25 mouse cellular contexts compared by ENCODE assay signal in genomic region chr9:14009451-14009850, GRCm38 (mm10).
DNase-seq lines count a peak whose midpoint lies in the region; ATAC-seq lines count a peak whose summit lies in the region.
"Had no signal": no experiment of that assay in that cellular context is flagged by ENCODE, and none has a peak within 500 bp of the region (broad histone marks: within the 10 kb centered on the region; RNA-seq: fewer than 3 reads in every experiment).

No protein-coding gene starts in this region.

- H3K4me3 ChIP-seq in embryonic facial prominence, embryonic 11.5 days (ENCODE audit: low read depth, low read length): no peak overlapping the region
- no peak overlapping the region for H3K4me3 ChIP-seq in embryonic facial prominence, embryonic 14.5 days (ENCODE audit: low read depth, low read length)
- no peak overlapping the region for H3K4me3 ChIP-seq in limb, embryonic 11.5 days (ENCODE audit: low read depth, low read length)
- H3K4me3 ChIP-seq: forebrain, embryonic 12.5 days; hindbrain, embryonic 10.5 days; hindbrain, embryonic 15.5 days; intestine, embryonic 15.5 days; liver, embryonic 15.5 days; midbrain, embryonic 10.5 days; midbrain, embryonic 15.5 days; stomach, embryonic 15.5 days had no signal

- H3K9ac ChIP-seq in embryonic facial prominence, embryonic 11.5 days (replicated peaks; ENCODE audit: low read length): no peak overlapping the region
- no peak overlapping the region for H3K9ac ChIP-seq in embryonic facial prominence, embryonic 14.5 days (ENCODE audit: low read depth, low read length)
- no peak overlapping the region for H3K9ac ChIP-seq in limb, embryonic 11.5 days (ENCODE audit: low read length)
- H3K9ac ChIP-seq: forebrain, embryonic 12.5 days; hindbrain, embryonic 15.5 days; intestine, embryonic 15.5 days; liver, embryonic 15.5 days; lung, embryonic 14.5 days; midbrain, embryonic 15.5 days; stomach, embryonic 15.5 days had no signal

- no peaks in the 10 kb centered on the region for H3K36me3 ChIP-seq in embryonic facial prominence, embryonic 11.5 days (replicated peaks; ENCODE audit: control insufficient read depth, insufficient read depth, low read depth, low read length)
- H3K36me3 ChIP-seq in embryonic facial prominence, embryonic 14.5 days (ENCODE audit: control insufficient read depth, insufficient read depth, low read length): no peaks in the 10 kb centered on the region
- H3K36me3 ChIP-seq in limb, embryonic 11.5 days (ENCODE audit: control insufficient read depth, insufficient read depth, low read length): no peaks in the 10 kb centered on the region
- H3K36me3 ChIP-seq: forebrain, embryonic 12.5 days; hindbrain, embryonic 10.5 days; hindbrain, embryonic 15.5 days; intestine, embryonic 15.5 days; liver, embryonic 15.5 days; midbrain, embryonic 10.5 days; midbrain, embryonic 15.5 days; stomach, embryonic 15.5 days had no signal

- no peaks in the 10 kb centered on the region for H3K4me1 ChIP-seq in embryonic facial prominence, embryonic 11.5 days (ENCODE audit: control insufficient read depth, insufficient read depth, low read length)
- peaks cover 20% of the 10 kb centered on the region; the same call in 1 of the 2 replicates for H3K4me1 ChIP-seq in embryonic facial prominence, embryonic 14.5 days (ENCODE audit: control insufficient read depth, insufficient read depth, low read length)
- H3K4me1 ChIP-seq in limb, embryonic 11.5 days (ENCODE audit: control insufficient read depth, insufficient read depth, low read length): peaks cover 7% of the 10 kb centered on the region
- H3K4me1 ChIP-seq: forebrain, embryonic 12.5 days; hindbrain, embryonic 15.5 days; intestine, embryonic 15.5 days; liver, embryonic 15.5 days; midbrain, embryonic 15.5 days; stomach, embryonic 15.5 days had no signal

- ATAC-seq in embryonic facial prominence, embryonic 11.5 days (replicated peaks; ENCODE audit: insufficient number of reproducible peaks, low FRiP score, low TSS enrichment, low read depth): no peak
- no peak for ATAC-seq in embryonic facial prominence, embryonic 14.5 days (ENCODE audit: low read depth)
- peak; percentile 61; the same call in 1 of the 2 replicates for ATAC-seq in limb, embryonic 11.5 days (ENCODE audit: insufficient number of reproducible peaks, low FRiP score, low TSS enrichment, low read depth)
- ATAC-seq: intestine, embryonic 15.5 days; midbrain, embryonic 15.5 days had no signal

- no peaks in the 10 kb centered on the region for H3K27me3 ChIP-seq in embryonic facial prominence, embryonic 11.5 days (ENCODE audit: control insufficient read depth, insufficient read depth, low read length)
- H3K27me3 ChIP-seq in embryonic facial prominence, embryonic 14.5 days (replicated peaks; ENCODE audit: control insufficient read depth, insufficient read depth, low read length): no peaks in the 10 kb centered on the region
- no peaks in the 10 kb centered on the region for H3K27me3 ChIP-seq in limb, embryonic 11.5 days (ENCODE audit: control insufficient read depth, insufficient read depth, low read length)
- H3K27me3 ChIP-seq: CH12.LX; forebrain, embryonic 12.5 days; hindbrain, embryonic 15.5 days; intestine, embryonic 15.5 days; liver, embryonic 15.5 days; midbrain, embryonic 15.5 days; stomach, embryonic 15.5 days had no signal

- peak; percentile 21 for DNase-seq in embryonic facial prominence, embryonic 11.5 days (ENCODE audit: low spot score)
- DNase-seq in embryonic facial prominence, embryonic 14.5 days (ENCODE audit: low spot score): peak; percentile 44
- no peak for DNase-seq in limb, embryonic 11.5 days (ENCODE audit: low spot score)
- peak; percentile 6 for DNase-seq in mesoderm, embryonic 11.5 days (ENCODE audit: low read depth, low spot score)
- DNase-seq in ovary, postnatal 36 days (ENCODE audit: low spot score): no peak
- no peak for DNase-seq in kidney, postnatal 36 days
- no peak for DNase-seq in urinary bladder, adult 2 months (ENCODE audit: low spot score)
- DNase-seq: cerebellum, adult 2 months; cerebellum, postnatal 25 days; gastrocnemius, postnatal 14 days; heart, postnatal 14 days; kidney, adult 2 months; layer of hippocampus, adult 9-11 months; lung, postnatal 14 days had no signal

- WGBS in embryonic facial prominence, embryonic 11.5 days: 42% methylated on average over 5 of the region's 5 CpGs
- WGBS in embryonic facial prominence, embryonic 14.5 days: 43% methylated on average over 5 of the region's 5 CpGs
- WGBS in limb, embryonic 11.5 days: 34% methylated on average over 5 of the region's 5 CpGs

- H3K9me3 ChIP-seq in embryonic facial prominence, embryonic 11.5 days (replicated peaks; ENCODE audit: control insufficient read depth, low read length): no peaks in the 10 kb centered on the region
- no peaks in the 10 kb centered on the region for H3K9me3 ChIP-seq in embryonic facial prominence, embryonic 14.5 days (ENCODE audit: control insufficient read depth, low read length)
- H3K9me3 ChIP-seq in limb, embryonic 11.5 days (ENCODE audit: control insufficient read depth, low read length): no peaks in the 10 kb centered on the region
- H3K9me3 ChIP-seq: forebrain, embryonic 12.5 days; hindbrain, embryonic 15.5 days; intestine, embryonic 15.5 days; liver, embryonic 15.5 days; midbrain, embryonic 15.5 days; stomach, embryonic 15.5 days had no signal

- no peak overlapping the region for H3K4me2 ChIP-seq in embryonic facial prominence, embryonic 11.5 days (ENCODE audit: low read depth, low read length)
- no peak overlapping the region for H3K4me2 ChIP-seq in embryonic facial prominence, embryonic 14.5 days (ENCODE audit: low read depth, low read length)
- H3K4me2 ChIP-seq in limb, embryonic 11.5 days (ENCODE audit: low read depth, severe bottlenecking): no peak overlapping the region
- H3K4me2 ChIP-seq: forebrain, embryonic 12.5 days; hindbrain, embryonic 15.5 days; intestine, embryonic 15.5 days; liver, embryonic 15.5 days; lung, embryonic 14.5 days; midbrain, embryonic 15.5 days; stomach, embryonic 15.5 days had no signal

- no peak overlapping the region for H3K27ac ChIP-seq in embryonic facial prominence, embryonic 11.5 days (replicated peaks; ENCODE audit: low read depth, low read length)
- H3K27ac ChIP-seq in embryonic facial prominence, embryonic 14.5 days (replicated peaks; ENCODE audit: low read depth, low read length): peak overlapping the region; percentile 59
- peak overlapping the region; percentile 44; the same call in 1 of the 2 replicates for H3K27ac ChIP-seq in limb, embryonic 11.5 days (replicated peaks; ENCODE audit: low read depth, low read length)
- H3K27ac ChIP-seq: forebrain, embryonic 12.5 days; hindbrain, embryonic 10.5 days; hindbrain, embryonic 15.5 days; intestine, embryonic 15.5 days; kidney, postnatal 0 days; liver, embryonic 15.5 days; midbrain, embryonic 10.5 days; midbrain, embryonic 15.5 days; stomach, embryonic 15.5 days had no signal

Comparison
In these comparisons a context has a peak if more than half of its experiments do, and no peak if none do; other contexts are left out.
1. DNase-seq: peak in embryonic facial prominence, embryonic 11.5 days (single experiment), embryonic facial prominence, embryonic 14.5 days (single experiment) and mesoderm, embryonic 11.5 days (single experiment); none in limb, embryonic 11.5 days (single experiment), ovary, postnatal 36 days (single experiment), kidney, postnatal 36 days (0 of 2) and urinary bladder, adult 2 months (single experiment).